Mouse (Mus musculus): Measurements from ENCODE around the gene Adora3. TPM values are rescaled to one million over a fixed set of nuclear protein-coding genes. Genes with fewer than 3 reads are reported as not detected.

Adora3 gene
- polyA plus RNA-seq, 1 experiment from 2014 or later = not detected

DNA sequence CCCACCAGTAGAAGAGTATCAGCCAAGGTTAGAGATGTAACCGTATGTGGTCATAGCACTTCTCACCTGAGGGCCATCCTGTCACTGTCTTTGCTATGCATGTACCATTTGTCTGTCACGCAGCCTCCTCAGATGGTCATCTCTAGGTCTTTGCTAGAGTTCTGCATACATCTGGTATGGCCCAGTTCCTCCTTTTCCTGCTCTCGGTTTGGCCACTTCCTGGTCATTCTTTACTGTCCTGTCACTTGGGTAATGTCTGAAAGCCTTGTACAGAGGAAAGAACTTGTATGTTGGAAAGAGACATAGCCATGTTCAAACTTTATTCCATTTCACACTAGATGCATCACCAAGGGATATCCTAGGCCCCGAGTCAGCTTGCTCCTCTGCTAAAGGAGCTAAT is 30.8 kb upstream of the Adora3 start:
- WGBS = 85% methylated on average over 4 of the region's 4 CpGs
- no peaks in the 10 kb centered on the region for H3K4me1 ChIP-seq (ENCODE audit: insufficient read depth, low read length)
- H3K4me2 ChIP-seq (replicated peaks; ENCODE audit: low read depth, low read length) = no peak overlapping the region
- no peak for ATAC-seq (ENCODE audit: low FRiP score, low TSS enrichment)
- no peak overlapping the region for H3K4me3 ChIP-seq (ENCODE audit: low read length)
- no peak overlapping the region for H3K27ac ChIP-seq (ENCODE audit: low read length)
- no peaks in the 10 kb centered on the region for H3K9me3 ChIP-seq (ENCODE audit: low read length)
- no peaks in the 10 kb centered on the region for H3K36me3 ChIP-seq (ENCODE audit: insufficient read depth, low read length)
- H3K9ac ChIP-seq (replicated peaks; ENCODE audit: low read length) = no peak overlapping the region
- no peaks in the 10 kb centered on the region for H3K27me3 ChIP-seq (ENCODE audit: insufficient read depth, low read length)

DNA sequence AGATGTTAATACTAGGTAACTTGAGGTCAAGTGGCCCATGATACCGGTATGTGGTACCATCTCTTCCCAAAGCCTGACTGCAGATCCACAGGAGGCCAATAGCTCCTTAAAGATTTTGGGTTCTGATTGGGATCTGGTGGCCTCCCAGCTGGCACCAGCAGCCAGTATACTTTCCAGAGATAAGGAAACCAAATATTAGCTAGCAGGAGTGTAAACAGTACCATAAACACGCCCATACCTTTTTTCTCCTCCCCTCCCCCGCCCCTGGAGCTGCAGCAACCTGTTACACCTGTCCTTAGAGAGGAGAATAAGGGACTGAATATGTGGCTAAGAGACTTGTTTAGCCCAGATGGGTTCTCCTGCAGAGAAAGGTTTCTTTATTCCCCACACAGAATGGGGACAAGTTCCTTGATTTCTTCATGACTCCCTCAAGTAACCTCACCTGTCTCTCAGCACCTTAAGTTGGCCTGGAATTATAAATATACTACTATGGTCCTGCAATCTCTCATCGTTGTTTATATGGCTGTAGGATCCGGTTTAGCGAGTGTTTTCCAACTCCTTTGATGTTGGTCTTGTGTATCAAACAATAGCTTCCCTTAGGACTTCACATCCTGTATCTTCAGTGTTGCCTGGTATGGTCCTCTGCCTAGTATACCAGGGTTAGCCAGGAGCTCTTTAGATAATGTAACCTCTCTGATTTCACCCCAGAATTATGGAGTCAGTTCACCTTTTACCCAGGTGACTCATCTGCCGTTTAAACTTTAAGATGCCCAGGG is 24.2 kb upstream of the Adora3 start:
- Histone ChIP-seq H3K9me3 (ENCODE audit: low read length) (no peaks in the 10 kb centered on the region), H3K9ac (replicated peaks; ENCODE audit: low read length) (no peak overlapping the region), H3K36me3 (ENCODE audit: insufficient read depth, low read length) (no peaks in the 10 kb centered on the region), H3K4me1 (ENCODE audit: insufficient read depth, low read length) (no peaks in the 10 kb centered on the region), H3K4me2 (replicated peaks; ENCODE audit: low read depth, low read length) (no peak overlapping the region), H3K27ac (ENCODE audit: low read length) (no peak overlapping the region), H3K4me3 (ENCODE audit: low read length) (no peak overlapping the region), H3K27me3 (ENCODE audit: insufficient read depth, low read length) (no peaks in the 10 kb centered on the region)
- WGBS = 63% methylated on average over 7 of the region's 7 CpGs
- no peak for ATAC-seq (ENCODE audit: low FRiP score, low TSS enrichment)

DNA sequence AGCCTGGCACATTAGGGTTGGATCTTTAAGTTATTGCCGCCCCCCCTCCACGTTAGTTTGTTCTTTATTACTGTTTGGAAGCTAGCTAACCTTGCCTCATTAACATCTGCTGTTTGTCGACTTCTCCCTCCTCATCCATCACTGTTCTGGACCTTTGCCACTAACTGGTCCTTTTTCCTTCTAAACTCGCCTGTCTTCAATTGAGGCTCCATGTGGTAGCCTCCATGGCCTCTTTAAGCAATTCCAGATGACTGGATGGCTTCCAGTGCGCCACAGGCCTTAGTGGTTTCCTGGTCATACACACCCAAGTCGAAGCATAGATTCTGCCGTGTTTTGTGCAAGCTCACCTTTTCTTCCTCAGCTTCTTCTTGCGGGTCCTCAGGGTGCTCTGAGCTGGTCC is 16.9 kb upstream of the Adora3 start:
- H3K9ac ChIP-seq (replicated peaks; ENCODE audit: low read length) = no peak overlapping the region

DNA sequence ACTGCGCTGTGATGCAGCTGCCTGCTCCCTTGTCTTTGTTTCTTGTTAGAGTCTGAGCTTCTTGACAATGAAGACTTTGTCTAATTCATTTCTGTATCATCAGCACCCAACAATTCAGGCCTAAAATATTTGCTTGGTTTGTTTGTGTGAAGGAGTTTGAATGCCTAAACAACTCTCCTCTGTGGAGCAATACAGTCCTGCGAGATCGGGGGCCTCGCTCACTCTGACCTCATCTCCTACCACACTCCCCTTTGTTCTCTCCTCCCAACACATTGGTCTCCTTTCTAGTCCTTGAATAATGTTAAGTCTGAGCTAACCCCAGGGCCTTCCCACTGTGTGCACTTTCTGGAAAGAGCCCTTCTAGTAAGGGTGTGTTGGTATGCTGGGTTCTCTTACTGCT is 15.9 kb upstream of the Adora3 start:
- no peaks in the 10 kb centered on the region; the same call in 1 of the 2 replicates for H3K4me1 ChIP-seq (ENCODE audit: insufficient read depth, low read length)
- H3K9me3 ChIP-seq (ENCODE audit: low read length) = no peaks in the 10 kb centered on the region
- H3K27ac ChIP-seq (ENCODE audit: low read length) = no peak overlapping the region
- 84% methylated on average over 4 of the region's 4 CpGs for WGBS
- H3K4me3 ChIP-seq (ENCODE audit: low read length) = no peak overlapping the region
- no peaks in the 10 kb centered on the region for H3K36me3 ChIP-seq (ENCODE audit: insufficient read depth, low read length)
- no peak for ATAC-seq (ENCODE audit: low FRiP score, low TSS enrichment)
- H3K4me2 ChIP-seq (replicated peaks; ENCODE audit: low read depth, low read length) = no peak overlapping the region
- no peaks in the 10 kb centered on the region for H3K27me3 ChIP-seq (ENCODE audit: insufficient read depth, low read length)
- H3K9ac ChIP-seq (replicated peaks; ENCODE audit: low read length) = no peak overlapping the region

More for the DNA sequence above, 16.9 kb upstream of the Adora3 start:
- WGBS = 54% methylated on average over 8 of the region's 8 CpGs
- no peak overlapping the region for H3K4me2 ChIP-seq (replicated peaks; ENCODE audit: low read depth, low read length)
- no peaks in the 10 kb centered on the region for H3K27me3 ChIP-seq (ENCODE audit: insufficient read depth, low read length)
- no peaks in the 10 kb centered on the region; the same call in 1 of the 2 replicates for H3K4me1 ChIP-seq (ENCODE audit: insufficient read depth, low read length)
- no peak overlapping the region for H3K27ac ChIP-seq (ENCODE audit: low read length)
- H3K4me3 ChIP-seq (ENCODE audit: low read length) = no peak overlapping the region
- no peaks in the 10 kb centered on the region for H3K36me3 ChIP-seq (ENCODE audit: insufficient read depth, low read length)
- H3K9me3 ChIP-seq (ENCODE audit: low read length) = no peaks in the 10 kb centered on the region
- no peak for ATAC-seq (ENCODE audit: low FRiP score, low TSS enrichment)

DNA sequence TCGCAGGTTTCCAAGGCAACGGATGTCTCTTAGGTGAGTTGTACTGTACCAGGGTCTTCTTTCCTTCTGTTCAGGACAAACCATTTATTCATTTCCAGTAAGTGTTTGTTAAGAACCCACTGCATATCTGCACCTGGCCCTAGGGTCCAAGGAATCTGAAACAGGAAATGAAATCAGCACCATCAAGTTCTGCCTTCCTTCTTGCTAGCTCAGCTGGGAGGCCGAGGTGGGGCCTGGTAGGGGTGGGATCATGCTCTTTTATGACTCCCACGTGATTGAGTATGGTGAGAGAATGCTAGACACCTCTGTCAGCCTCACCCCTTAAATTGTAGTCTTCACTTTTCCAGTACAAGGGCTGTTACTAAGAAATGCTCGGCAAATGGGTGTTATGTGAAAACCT is 13.1 kb upstream of the Adora3 start:
- H3K27me3 ChIP-seq (ENCODE audit: insufficient read depth, low read length) = no peaks in the 10 kb centered on the region
- H3K4me2 ChIP-seq (replicated peaks; ENCODE audit: low read depth, low read length) = no peak overlapping the region
- H3K36me3 ChIP-seq (ENCODE audit: insufficient read depth, low read length) = no peaks in the 10 kb centered on the region
- ATAC-seq (ENCODE audit: low FRiP score, low TSS enrichment) = no peak
- no peak overlapping the region for H3K4me3 ChIP-seq (ENCODE audit: low read length)
- no peak overlapping the region for H3K27ac ChIP-seq (ENCODE audit: low read length)
- 58% methylated on average over 5 of the region's 5 CpGs for WGBS
- H3K9me3 ChIP-seq (ENCODE audit: low read length) = no peaks in the 10 kb centered on the region
- H3K4me1 ChIP-seq (ENCODE audit: insufficient read depth, low read length) = no peaks in the 10 kb centered on the region; the same call in 1 of the 2 replicates
- H3K9ac ChIP-seq (replicated peaks; ENCODE audit: low read length) = no peak overlapping the region

DNA sequence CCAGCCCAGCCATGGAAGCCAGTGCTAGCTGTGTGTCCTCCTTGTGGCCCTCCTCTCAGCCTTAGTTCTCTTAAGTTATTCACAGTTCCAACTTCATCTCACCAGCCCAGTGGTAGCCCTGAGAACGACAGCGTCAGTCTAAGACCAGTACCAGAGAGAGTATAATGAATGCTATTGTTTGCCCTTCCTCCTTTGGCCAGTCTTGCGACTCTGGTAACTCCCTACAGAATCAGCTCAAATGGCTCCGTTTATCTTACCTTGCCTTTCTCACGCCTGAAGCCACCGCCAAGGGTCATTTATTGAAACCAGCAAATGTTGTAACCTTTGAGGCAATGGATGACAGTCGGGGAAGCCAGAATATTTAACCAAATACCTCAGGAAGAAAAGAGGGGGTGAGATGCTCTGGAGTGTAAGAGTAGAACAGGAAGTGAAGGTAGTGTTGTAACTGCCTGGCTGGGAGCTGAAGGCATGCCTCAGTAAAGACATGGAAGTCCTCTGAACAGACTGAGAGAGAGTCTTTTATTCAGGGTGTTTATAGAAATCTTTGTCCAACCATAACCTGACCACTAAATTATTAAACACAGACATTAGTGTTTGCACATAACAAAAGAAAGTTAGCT is 8.8 kb upstream of the Adora3 start:
- Histone ChIP-seq H3K4me2 (replicated peaks; ENCODE audit: low read depth, low read length) (no peak overlapping the region), H3K9ac (replicated peaks; ENCODE audit: low read length) (no peak overlapping the region), H3K4me1 (ENCODE audit: insufficient read depth, low read length) (no peaks in the 10 kb centered on the region), H3K27me3 (ENCODE audit: insufficient read depth, low read length) (no peaks in the 10 kb centered on the region), H3K4me3 (ENCODE audit: low read length) (no peak overlapping the region), H3K9me3 (ENCODE audit: low read length) (no peaks in the 10 kb centered on the region), H3K27ac (ENCODE audit: low read length) (no peak overlapping the region), H3K36me3 (ENCODE audit: insufficient read depth, low read length) (no peaks in the 10 kb centered on the region)
- 35% methylated on average over 7 of the region's 7 CpGs for WGBS
- no peak for ATAC-seq (ENCODE audit: low FRiP score, low TSS enrichment)

DNA sequence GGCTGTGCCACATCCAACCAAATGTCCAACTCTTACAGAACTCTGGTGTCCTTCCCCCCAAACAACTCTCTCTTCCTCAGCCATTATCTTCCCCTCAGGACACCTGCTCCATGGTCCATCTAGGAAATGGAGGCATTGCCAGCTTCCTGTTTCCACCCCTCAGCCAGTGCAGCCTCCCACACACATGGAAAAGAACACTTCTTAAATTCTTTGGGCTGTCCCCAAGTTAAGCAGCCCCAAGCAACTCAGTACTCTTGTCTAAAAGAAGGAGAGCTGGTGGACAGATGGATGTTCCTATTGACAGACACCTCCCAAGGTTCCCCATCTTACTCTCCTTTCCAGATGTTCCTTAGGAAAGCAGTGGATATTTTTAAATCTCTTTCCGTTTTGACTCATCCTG is 6.5 kb upstream of the Adora3 start:
- ATAC-seq (ENCODE audit: low FRiP score, low TSS enrichment) = no peak
- Histone ChIP-seq H3K4me1 (ENCODE audit: insufficient read depth, low read length) (peaks cover 8% of the 10 kb centered on the region; the same call in 1 of the 2 replicates), H3K9ac (replicated peaks; ENCODE audit: low read length) (no peak overlapping the region), H3K27me3 (ENCODE audit: insufficient read depth, low read length) (no peaks in the 10 kb centered on the region), H3K36me3 (ENCODE audit: insufficient read depth, low read length) (no peaks in the 10 kb centered on the region), H3K4me2 (replicated peaks; ENCODE audit: low read depth, low read length) (no peak overlapping the region), H3K4me3 (ENCODE audit: low read length) (no peak overlapping the region), H3K9me3 (ENCODE audit: low read length) (no peaks in the 10 kb centered on the region), H3K27ac (ENCODE audit: low read length) (no peak overlapping the region)
- WGBS = 72% methylated on average over 1 of the region's 1 CpGs

DNA sequence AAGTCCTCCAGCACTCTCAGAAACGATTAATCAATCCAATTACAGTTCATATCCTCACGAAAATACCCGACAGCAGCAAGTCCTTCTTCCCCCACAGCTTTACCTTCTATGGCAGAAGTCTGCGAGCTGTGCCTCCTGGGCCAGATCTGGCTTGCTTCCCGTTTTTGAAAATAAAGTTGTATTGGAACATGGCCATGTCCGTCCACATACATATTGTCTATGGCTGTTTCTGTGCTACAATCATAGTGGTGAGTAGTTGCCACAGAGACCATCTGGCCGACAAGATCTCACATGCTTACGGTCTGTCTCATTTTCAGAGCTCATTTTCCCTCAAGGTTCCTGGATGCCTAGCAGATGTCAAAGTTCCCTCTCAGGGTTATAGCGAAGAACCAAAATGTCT is 5.5 kb upstream of the Adora3 start:
- no peak overlapping the region for H3K4me3 ChIP-seq (ENCODE audit: low read length)
- WGBS = 78% methylated on average over 9 of the region's 9 CpGs
- H3K9me3 ChIP-seq (ENCODE audit: low read length) = no peaks in the 10 kb centered on the region
- no peaks in the 10 kb centered on the region for H3K36me3 ChIP-seq (ENCODE audit: insufficient read depth, low read length)
- H3K9ac ChIP-seq (replicated peaks; ENCODE audit: low read length) = no peak overlapping the region
- H3K27me3 ChIP-seq (ENCODE audit: insufficient read depth, low read length) = no peaks in the 10 kb centered on the region
- ATAC-seq (ENCODE audit: low FRiP score, low TSS enrichment) = no peak
- no peak overlapping the region for H3K4me2 ChIP-seq (replicated peaks; ENCODE audit: low read depth, low read length)
- H3K4me1 ChIP-seq (ENCODE audit: insufficient read depth, low read length) = peaks cover 8% of the 10 kb centered on the region; the same call in 1 of the 2 replicates
- H3K27ac ChIP-seq (ENCODE audit: low read length) = no peak overlapping the region

DNA sequence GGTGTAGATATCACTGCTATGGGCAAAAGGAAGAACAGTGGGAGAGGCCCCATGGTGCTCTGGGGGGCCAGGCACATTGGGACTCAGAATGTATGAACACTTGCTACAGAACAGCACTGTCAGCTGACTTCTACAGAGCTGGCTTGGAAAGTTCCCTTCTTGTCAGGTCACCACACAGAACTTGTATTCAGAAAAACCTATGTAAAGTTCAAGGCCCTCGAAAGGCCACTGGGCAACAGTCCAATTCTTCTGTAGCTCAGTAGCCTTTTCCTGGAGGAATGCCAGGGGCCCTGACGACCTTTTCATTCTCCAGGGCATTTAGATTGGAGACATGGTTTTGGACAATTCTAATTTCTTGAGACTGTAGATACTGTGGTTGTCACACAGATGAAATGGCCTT is 2.5 kb upstream of the Adora3 start:
- peaks cover 17% of the 10 kb centered on the region; the same call in 1 of the 2 replicates for H3K4me1 ChIP-seq (ENCODE audit: insufficient read depth, low read length)
- H3K4me2 ChIP-seq (replicated peaks; ENCODE audit: low read depth, low read length) = no peak overlapping the region
- H3K9me3 ChIP-seq (ENCODE audit: low read length) = no peaks in the 10 kb centered on the region
- H3K27ac ChIP-seq (ENCODE audit: low read length) = 0 out of 2 replicates have a peak overlapping the region, but pooled peaks have one; percentile 43
- 28% methylated on average over 2 of the region's 2 CpGs for WGBS
- no peaks in the 10 kb centered on the region for H3K27me3 ChIP-seq (ENCODE audit: insufficient read depth, low read length)
- no peak overlapping the region for H3K9ac ChIP-seq (replicated peaks; ENCODE audit: low read length)
- H3K36me3 ChIP-seq (ENCODE audit: insufficient read depth, low read length) = no peaks in the 10 kb centered on the region
- no peak for ATAC-seq (ENCODE audit: low FRiP score, low TSS enrichment)
- no peak overlapping the region for H3K4me3 ChIP-seq (ENCODE audit: low read length)

DNA sequence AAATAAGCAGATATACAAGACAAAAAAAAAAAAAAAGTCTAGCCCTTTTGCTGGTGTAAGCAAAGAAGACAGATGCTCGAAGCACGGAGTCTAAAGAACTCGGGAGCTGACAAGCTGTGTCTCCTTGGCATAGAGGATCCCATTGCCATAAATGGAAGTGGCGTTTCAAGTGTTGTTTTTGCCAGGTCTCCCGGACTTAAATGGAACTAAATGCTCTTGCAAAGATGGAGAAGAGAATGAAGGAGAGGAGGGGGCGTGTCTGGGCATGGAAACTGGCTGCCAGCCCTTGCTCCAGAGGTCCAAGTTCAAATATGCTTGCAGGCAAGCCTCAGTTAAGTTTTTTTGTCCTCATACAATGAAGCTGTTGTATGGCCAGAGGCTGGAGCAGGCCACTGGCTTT is 1.4 kb downstream of the Adora3 start:
- Histone ChIP-seq H3K36me3 (ENCODE audit: insufficient read depth, low read length) (no peaks in the 10 kb centered on the region), H3K4me1 (ENCODE audit: insufficient read depth, low read length) (peaks cover 17% of the 10 kb centered on the region; the same call in 1 of the 2 replicates), H3K4me3 (ENCODE audit: low read length) (no peak overlapping the region), H3K9me3 (ENCODE audit: low read length) (no peaks in the 10 kb centered on the region), H3K9ac (replicated peaks; ENCODE audit: low read length) (no peak overlapping the region), H3K27me3 (ENCODE audit: insufficient read depth, low read length) (no peaks in the 10 kb centered on the region), H3K4me2 (replicated peaks; ENCODE audit: low read depth, low read length) (no peak overlapping the region), H3K27ac (ENCODE audit: low read length) (peak overlapping the region; percentile 65)
- no peak for ATAC-seq (ENCODE audit: low FRiP score, low TSS enrichment)
- WGBS = 37% methylated on average over 6 of the region's 6 CpGs
